Mouse (Mus musculus) hindbrain, postnatal 0 days (tissue): ENCODE measurements at regions not wholly inside any gene's neighbourhood (a gene's known extent, or its start where the extent isn't known, plus 50 kb on each side); places are given as distances from the start of the nearest gene placed in this dataset.

Source experiments
- ATAC-seq: fragments of 200-750 bp; cut with Nextera tagmentation; 2 replicates; pipeline ENCODE4 v1.8.0; 2017; ENCODE audit warnings: mild to moderate bottlenecking, moderate TSS enrichment, moderate library complexity
- DNase-seq: peaks from one replicate; pipeline ENCODE4 v3.0.0-alpha.2; 2015; ENCODE audit warnings: low spot score
- H3K27ac ChIP-seq: fragments of 300-500 bp; sonication (generic); 2 replicates; pipeline ENCODE4 v1.5.1; 2014; ENCODE audit warnings: mild to moderate bottlenecking
- H3K27me3 ChIP-seq: fragments of 300-500 bp; sonication (generic); 2 replicates; pipeline ENCODE4 v1.6.1; 2014; ENCODE audit warnings: low read length, mixed read lengths; ENCODE audit not compliant: insufficient read depth
- H3K36me3 ChIP-seq: fragments of 300-500 bp; sonication (generic); 2 replicates; pipeline ENCODE4 v1.6.1; 2014; ENCODE audit warnings: low read length, mixed read lengths; ENCODE audit not compliant: insufficient read depth
- H3K4me1 ChIP-seq: fragments of 300-500 bp; sonication (generic); 2 replicates; pipeline ENCODE4 v1.6.1; 2014; ENCODE audit warnings: antibody characterized with exemption, low read length, mixed read lengths; ENCODE audit not compliant: insufficient read depth
- H3K4me2 ChIP-seq: fragments of 300-500 bp; sonication (generic); 2 replicates; pipeline ENCODE4 v1.6.1; 2014; ENCODE audit warnings: low read depth, mild to moderate bottlenecking, low read length, moderate library complexity, mixed read lengths
- H3K4me3 ChIP-seq: fragments of 300-500 bp; sonication (generic); 2 replicates; pipeline ENCODE4 v1.5.1; 2014; ENCODE audit warnings: low read length
- H3K9ac ChIP-seq: fragments of 300-500 bp; sonication (generic); replicated peaks from 2 replicates; pipeline ENCODE4 v1.6.1; 2014; ENCODE audit warnings: mild to moderate bottlenecking, low read length, moderate library complexity, mixed read lengths
- H3K9me3 ChIP-seq: fragments of 300-500 bp; sonication (generic); 2 replicates; pipeline ENCODE4 v1.6.1; 2016; ENCODE audit warnings: low read length, mixed read lengths
- CTCF ChIP-seq: IDR thresholded peaks from 2 replicates; pipeline ENCODE4 v1.5.1; 2016; ENCODE audit warnings: antibody characterized with exemption, control low read depth, low read depth
- WGBS: fragments of 180-500 bp; shearing (Covaris S2); extraction: QIAGEN DNeasy Blood & Tissue Kit; methylation state at CpG from one replicate; pipeline ENCODE4 v1.1.7; 2014; 5-methylcytosine and 5-hydroxymethylcytosine counted together
- microRNA-seq, 2 experiments: library from miRNA; unstranded; fragments of <30 nt; microRNA quantifications; one replicate each; pipeline ENCODE4; 2016

GRCm38 (mm10) chr3:33217360-33218034 lies 74.5 kb upstream of the Pex5l start:
- H3K4me3 ChIP-seq: no peak overlapping the region
- DNase-seq (peak; percentile 53), ATAC-seq (peak; percentile 89)
- 0 out of 2 replicates have a peak overlapping the region, but pooled peaks have one; percentile 1 for H3K4me2 ChIP-seq
- no peak overlapping the region for H3K9ac ChIP-seq
- H3K27ac ChIP-seq: 0 out of 2 replicates have a peak overlapping the region, but pooled peaks have one; percentile 36
- 56% methylated on average over 18 of the region's 18 CpGs for WGBS
- no peaks in the 10 kb centered on the region for H3K27me3 ChIP-seq
- no peaks in the 10 kb centered on the region for H3K9me3 ChIP-seq
- no peak for TF ChIP-seq CTCF
- no peaks in the 10 kb centered on the region for H3K36me3 ChIP-seq
- H3K4me1 ChIP-seq: no peaks in the 10 kb centered on the region

GRCm38 (mm10) chr3:33211224-33211817 lies 68.3 kb upstream of the Pex5l start:
- ATAC-seq: no peak
- no peak overlapping the region for H3K4me3 ChIP-seq
- 63% methylated on average over 4 of the region's 4 CpGs for WGBS
- DNase-seq: peak; percentile 5
- H3K9ac ChIP-seq: no peak overlapping the region
- no peaks in the 10 kb centered on the region for H3K36me3 ChIP-seq
- no peak overlapping the region for H3K27ac ChIP-seq
- no peaks in the 10 kb centered on the region for H3K27me3 ChIP-seq
- H3K4me1 ChIP-seq: no peaks in the 10 kb centered on the region
- no peak overlapping the region for H3K4me2 ChIP-seq
- no peak for TF ChIP-seq CTCF
- H3K9me3 ChIP-seq: no peaks in the 10 kb centered on the region

Small RNAs in the stretch of these regions (microRNA-seq; reads per million reads assigned to microRNA genes)
- gene Gm27974: 0 reads per million in 2 experiments
